Mouse (Mus musculus): ENCODE results near the gene Snrpd2. TPM values are rescaled to one million over a fixed set of nuclear protein-coding genes. Genes with fewer than 3 reads are reported as not detected.
"Not testable (repeated sequence)": the region's sequence is repeated elsewhere in the genome, so short reads cannot be mapped to it uniquely, and the experiment has no call there.

Gene Snrpd2
- total RNA-seq, 2 experiments from 2014 or later: 72.8 to 77.5 TPM

DNA sequence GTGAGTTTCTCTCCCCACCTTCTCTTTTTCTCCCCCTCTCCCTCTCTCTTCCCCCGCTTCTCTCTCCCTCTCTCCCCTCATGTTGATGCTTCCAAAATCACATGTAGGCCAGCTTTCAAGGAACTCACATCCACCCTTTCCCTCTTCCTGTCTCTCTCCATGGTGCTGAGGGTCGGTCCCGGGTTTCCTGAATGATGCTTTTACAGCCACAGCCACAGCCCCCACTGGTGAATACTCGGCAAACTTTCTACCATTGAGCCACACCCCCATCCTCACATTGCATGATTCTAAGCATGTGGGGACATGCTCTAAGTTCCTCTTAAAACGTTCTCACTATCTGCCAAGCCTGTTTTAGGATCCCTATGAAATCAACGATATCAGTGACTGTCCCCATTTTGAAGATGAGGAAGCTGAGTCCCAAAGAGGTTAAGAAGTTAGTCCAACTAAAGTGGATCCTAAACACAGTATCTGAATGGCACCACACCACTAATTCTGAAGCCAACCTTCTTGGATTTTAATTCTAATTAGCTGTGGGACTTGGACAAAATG is 2.0 kb upstream of the Snrpd2 start:
- DNase-seq (ENCODE audit: low spot score in 2 of 2): no peak
- intact Hi-C loops (cut with DNase I): no loop called here

DNA sequence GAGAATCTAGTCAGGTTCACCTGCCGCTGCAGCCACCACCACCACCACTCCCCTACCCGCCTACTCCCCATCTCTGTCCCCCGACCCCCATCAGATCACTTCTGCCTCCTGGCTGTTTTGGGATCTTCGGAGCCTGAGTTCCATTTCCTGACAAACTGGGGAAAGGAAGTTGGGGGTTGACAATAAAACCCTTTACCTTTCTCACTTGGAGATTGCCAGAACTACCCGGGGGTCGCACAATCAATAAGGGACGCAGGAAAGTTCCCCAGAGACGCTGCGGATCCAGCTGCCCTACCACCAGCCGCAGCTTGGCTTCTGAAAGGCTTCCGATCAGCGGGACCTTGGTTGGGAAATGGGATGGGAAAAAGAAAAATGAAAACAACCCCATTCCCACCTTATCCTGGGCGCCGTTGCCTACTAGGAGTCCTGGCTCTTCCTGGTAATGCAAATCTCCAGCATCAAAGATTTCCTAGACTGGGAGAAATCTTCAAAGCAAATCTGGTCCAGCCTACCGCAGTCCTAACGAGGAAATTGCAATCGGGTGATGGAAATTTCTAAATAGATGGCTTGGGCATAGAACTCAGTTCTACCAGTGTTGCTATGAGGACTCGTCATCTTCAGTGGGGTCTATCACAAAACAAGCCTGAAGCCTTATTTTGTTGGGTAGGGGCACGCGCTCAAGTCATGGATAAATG is 1.2 kb upstream of the Snrpd2 start:
- no peak for DNase-seq (ENCODE audit: low spot score in 2 of 2)
- intact Hi-C loops (cut with DNase I): no loop called here

DNA sequence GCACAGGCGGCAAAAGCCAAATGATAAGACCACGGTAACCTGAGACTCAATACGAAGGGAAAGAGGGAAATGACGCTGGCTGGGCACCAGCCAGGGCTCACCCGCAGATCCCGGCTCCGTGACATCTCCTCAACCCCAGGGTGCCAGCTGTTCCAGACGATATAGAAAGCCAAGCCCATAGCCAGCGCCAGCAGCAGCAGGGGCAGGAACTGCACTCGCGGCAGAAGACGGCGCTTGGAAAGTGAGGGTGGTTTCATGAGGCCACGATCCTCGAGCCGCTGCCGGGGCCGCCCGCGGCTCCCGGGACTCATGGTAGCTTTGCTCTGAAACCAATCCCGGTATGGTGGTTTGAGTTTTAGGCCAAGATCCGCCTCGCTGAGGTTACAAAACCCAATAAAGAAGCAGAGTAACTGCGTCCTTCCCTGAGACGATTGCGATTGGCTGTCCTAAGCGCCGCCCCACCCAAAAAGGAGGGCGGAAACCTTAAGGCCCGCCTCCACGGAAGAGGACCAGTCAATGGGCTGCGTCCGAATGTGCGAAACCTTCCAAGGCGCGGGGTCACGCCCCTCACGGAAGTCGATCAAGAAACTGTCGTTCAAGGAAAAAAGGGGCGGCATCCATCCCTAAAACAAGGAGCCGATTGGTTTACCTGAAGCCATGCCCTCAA is 514 bp upstream of the Snrpd2 start, which contains the start of gene Qpctl:
TSS of gene Qpctl (minus strand) at position 417 of the 667 bp plus-strand sequence.
- intact Hi-C loops (cut with DNase I): no loop called here
- DNase-seq (ENCODE audit: low spot score in 2 of 2): peak; percentile 98 to 100

GRCm38 (mm10) chr7:19151121-19151520 is 1.6 kb downstream of the Snrpd2 start:
- intact Hi-C loops (cut with DNase I); DNase-seq (ENCODE audit: low spot score in 2 of 2): not testable (repeated sequence)

DNA sequence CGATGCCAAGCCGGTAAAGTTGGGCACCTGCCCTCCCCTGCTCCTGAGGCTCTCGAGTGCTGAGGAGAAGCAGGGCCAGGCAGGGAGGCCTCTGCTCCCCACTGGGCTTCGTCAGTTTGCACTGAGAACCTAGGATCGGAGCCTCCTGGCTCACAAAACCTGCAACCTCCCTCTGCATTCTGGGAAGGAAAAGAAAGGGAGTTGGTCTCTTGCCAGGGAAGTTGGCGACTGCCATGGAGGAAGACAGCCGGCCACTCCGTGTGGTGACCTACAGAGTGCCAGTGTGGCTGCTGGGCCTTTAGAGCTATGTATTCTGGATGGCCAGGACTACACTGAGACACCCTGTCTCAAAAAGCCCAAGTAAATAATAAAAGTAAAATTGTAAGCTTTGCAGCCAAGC is 5.3 kb downstream of the Snrpd2 start:
- intact Hi-C loops (cut with DNase I): no loop called here

GRCm38 (mm10) chr7:19155825-19156475 is 6.4 kb downstream of the Snrpd2 start:
- DNase-seq (ENCODE audit: low spot score in 2 of 2): peak in 1 of 2 experiments; percentile 68

More for the DNA sequence above, 5.3 kb downstream of the Snrpd2 start:
- DNase-seq (ENCODE audit: low spot score in 2 of 2): no peak

GRCm38 (mm10) chr7:19157160-19157800 is 7.8 kb downstream of the Snrpd2 start:
- peak; percentile 89 to 95 for DNase-seq (ENCODE audit: low spot score in 2 of 2)
- intact Hi-C loops (cut with DNase I): loop anchor here (1.0 kb wide), 1 partner anchor 16 kb away; no protein-coding TSS in a partner anchor

More at GRCm38 (mm10) chr7:19155825-19156475, 6.4 kb downstream of the Snrpd2 start:
- intact Hi-C loops (cut with DNase I): no loop called here

- intact Hi-C loops (cut with DNase I): no loop called here
- no peak for DNase-seq (ENCODE audit: low spot score in 2 of 2)
Measured at GRCm38 (mm10) chr7:19158601-19159000, 9.1 kb downstream of the Snrpd2 start.

- intact Hi-C loops (cut with DNase I): no loop called here
- DNase-seq (ENCODE audit: low spot score in 2 of 2): no peak
Measured at GRCm38 (mm10) chr7:19159411-19159810, 9.9 kb downstream of the Snrpd2 start.

DNA sequence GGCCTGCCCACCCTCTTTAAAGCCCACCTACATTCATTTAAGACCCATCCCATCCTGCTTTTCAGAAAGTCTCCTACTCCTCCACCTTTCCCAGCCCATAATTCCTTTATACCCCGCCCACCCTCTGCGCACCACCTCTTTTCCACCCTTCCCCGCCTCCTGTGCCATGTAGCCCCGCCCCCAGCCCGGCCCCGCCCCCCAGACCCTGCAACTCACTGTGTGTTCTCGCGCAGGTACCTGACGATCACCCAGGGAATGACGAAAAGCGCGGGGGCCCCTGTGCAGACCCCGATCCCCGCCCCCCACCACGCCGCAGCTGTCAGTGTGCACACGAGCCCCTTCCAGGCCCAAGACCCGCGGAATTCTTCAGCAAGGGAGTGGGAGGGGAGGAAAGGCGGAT is 10.6 kb downstream of the Snrpd2 start:
- intact Hi-C loops (cut with DNase I): no loop called here
- DNase-seq (ENCODE audit: low spot score in 2 of 2): no peak

DNA sequence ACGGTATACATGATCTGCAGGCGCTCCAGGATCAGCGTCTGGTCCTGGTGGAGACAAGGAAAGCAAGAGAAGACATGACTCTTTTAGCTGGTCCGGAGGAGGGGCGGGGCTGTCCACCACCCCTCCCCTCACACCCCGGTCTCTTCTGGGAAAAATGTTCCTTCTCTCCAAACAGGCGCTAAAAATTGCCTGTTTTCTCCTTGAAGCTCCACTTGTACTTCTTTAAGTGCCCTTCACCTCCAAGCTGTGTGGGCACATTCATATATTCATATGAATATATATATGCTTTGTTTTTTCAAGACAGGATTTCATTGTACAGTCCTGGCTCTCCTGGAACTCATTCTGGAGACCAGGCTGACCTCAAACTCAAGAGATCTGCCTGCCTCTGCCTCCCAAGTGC is 13.4 kb downstream of the Snrpd2 start:
- no peak for DNase-seq (ENCODE audit: low spot score in 2 of 2)
- intact Hi-C loops (cut with DNase I): no loop called here

GRCm38 (mm10) chr7:19163752-19164151 is 14.2 kb downstream of the Snrpd2 start:
- intact Hi-C loops (cut with DNase I): no loop called here
- DNase-seq (ENCODE audit: low spot score in 2 of 2): no peak

DNA sequence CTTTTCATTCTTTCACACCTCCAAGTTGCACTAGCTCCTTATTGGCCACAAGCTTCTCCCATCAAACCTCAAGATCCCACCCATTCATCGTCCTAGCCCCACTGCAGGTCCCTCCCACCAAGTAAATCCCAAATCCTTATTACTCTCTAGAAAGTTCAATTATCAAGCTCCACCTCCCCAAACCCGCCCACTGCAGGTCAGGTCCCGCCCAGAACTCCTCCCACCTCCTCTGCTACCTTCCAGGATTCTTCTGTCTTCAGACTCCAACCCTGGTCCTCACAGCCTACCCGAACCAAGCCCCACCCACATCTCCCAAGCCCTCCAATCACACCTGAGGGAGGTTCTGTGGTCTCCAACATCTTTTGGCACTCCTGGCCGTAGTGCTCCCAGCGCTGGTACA is 14.7 kb downstream of the Snrpd2 start:
- intact Hi-C loops (cut with DNase I): no loop called here
- no peak for DNase-seq (ENCODE audit: low spot score in 2 of 2)

DNA sequence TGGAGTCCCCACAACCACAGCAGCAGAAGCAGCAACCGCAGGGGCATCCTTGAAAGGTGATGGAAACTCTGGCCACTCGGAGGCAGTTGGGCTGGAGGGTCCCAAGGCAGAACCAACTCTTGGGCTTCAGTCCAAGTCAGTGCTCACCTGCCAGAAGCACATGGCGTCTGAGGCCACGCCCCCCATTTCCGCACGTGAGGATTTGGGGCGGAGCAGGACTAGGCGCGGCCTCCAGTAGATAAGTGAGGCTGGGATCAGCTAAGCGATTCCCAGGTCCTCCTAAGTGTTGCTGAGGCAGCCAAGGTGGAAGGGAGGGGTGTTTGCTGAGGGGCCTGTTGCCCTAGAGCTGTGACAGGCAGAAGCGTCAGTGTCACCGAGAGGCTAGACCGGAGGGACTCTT is 15.5 kb downstream of the Snrpd2 start:
- intact Hi-C loops (cut with DNase I): no loop called here
- no peak for DNase-seq (ENCODE audit: low spot score in 2 of 2)

GRCm38 (mm10) chr7:19165656-19166423 is 16.3 kb downstream of the Snrpd2 start, which contains the start of gene Gipr:
Gipr (minus strand) TSS chr7:19166127.
- intact Hi-C loops (cut with DNase I): no loop called here
- no peak for DNase-seq (ENCODE audit: low spot score in 2 of 2)

GRCm38 (mm10) chr7:19166990-19167389 is 17.5 kb downstream of the Snrpd2 start:
- intact Hi-C loops (cut with DNase I): no loop called here
- no peak for DNase-seq (ENCODE audit: low spot score in 2 of 2)

GRCm38 (mm10) chr7:19169506-19169905 is 20.0 kb downstream of the Snrpd2 start:
- no peak for DNase-seq (ENCODE audit: low spot score in 2 of 2)
- intact Hi-C loops (cut with DNase I): no loop called here

DNA sequence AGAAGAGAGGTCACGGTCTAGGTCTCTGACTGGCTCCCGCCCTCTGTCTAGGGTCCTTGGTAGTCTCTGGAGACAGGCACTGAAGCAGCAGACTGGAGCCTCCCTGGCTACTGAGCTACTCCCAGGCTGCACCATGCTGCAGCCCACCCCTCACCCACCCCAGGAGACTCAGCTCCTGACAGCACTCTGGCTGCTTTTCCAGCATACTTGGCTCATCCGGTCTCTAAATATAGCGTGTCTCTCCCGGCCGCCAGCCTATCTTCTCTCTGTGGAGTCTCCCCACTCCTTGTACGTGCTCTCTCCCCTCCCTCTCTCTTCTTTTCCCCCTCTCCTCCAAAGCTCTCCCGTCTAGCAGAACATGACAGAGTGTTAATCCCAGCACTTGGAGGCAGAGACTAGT is 20.6 kb downstream of the Snrpd2 start:
- intact Hi-C loops (cut with DNase I): no loop called here

GRCm38 (mm10) chr7:19171831-19172230 is 22.3 kb downstream of the Snrpd2 start:
- intact Hi-C loops (cut with DNase I): no loop called here
- DNase-seq (ENCODE audit: low spot score in 2 of 2): no peak

More for the DNA sequence above, 20.6 kb downstream of the Snrpd2 start:
- DNase-seq (ENCODE audit: low spot score in 2 of 2): peak; percentile 67 to 91
